Mouse (Mus musculus) midbrain, embryonic 12.5 days (tissue): ENCODE data around the gene Slc16a14. TPM values are rescaled to one million over a fixed set of nuclear protein-coding genes. Genes with fewer than 3 reads are reported as not detected.

Experiments
- ATAC-seq: fragments of 200-750 bp; cut with Nextera tagmentation; 2 replicates; pipeline ENCODE4 v1.8.0; 2017; ENCODE audit warnings: low read depth, moderate TSS enrichment, moderate library complexity; ENCODE audit not compliant: low FRiP score
- H3K27ac ChIP-seq: fragments of 300-500 bp; sonication (generic); replicated peaks from 2 replicates; pipeline ENCODE4 v1.5.1; 2016; ENCODE audit warnings: mild to moderate bottlenecking
- H3K27me3 ChIP-seq: fragments of 300-500 bp; sonication (generic); 2 replicates; pipeline ENCODE4 v1.6.1; 2016; ENCODE audit warnings: mild to moderate bottlenecking
- H3K36me3 ChIP-seq: fragments of 300-500 bp; sonication (generic); 2 replicates; pipeline ENCODE4 v1.6.1; 2016
- H3K4me1 ChIP-seq: fragments of 300-500 bp; sonication (generic); 2 replicates; pipeline ENCODE4 v1.6.1; 2016
- H3K4me2 ChIP-seq: fragments of 300-500 bp; sonication (generic); replicated peaks from 2 replicates; pipeline ENCODE4 v1.6.1; 2016; ENCODE audit warnings: mild to moderate bottlenecking, moderate library complexity
- H3K4me3 ChIP-seq: fragments of 300-500 bp; sonication (generic); 2 replicates; pipeline ENCODE4 v1.5.1; 2016; ENCODE audit warnings: mild to moderate bottlenecking
- H3K9ac ChIP-seq: fragments of 300-500 bp; sonication (generic); replicated peaks from 2 replicates; pipeline ENCODE4 v1.6.1; 2016; ENCODE audit warnings: mild to moderate bottlenecking, moderate library complexity
- H3K9me3 ChIP-seq: fragments of 300-500 bp; sonication (generic); 2 replicates; pipeline ENCODE4 v1.6.1; 2016; ENCODE audit warnings: mild to moderate bottlenecking
- WGBS: fragments of 180-500 bp; shearing (Covaris S2); methylation state at CpG from one replicate; pipeline ENCODE4 v1.1.7; 2016; 5-methylcytosine and 5-hydroxymethylcytosine counted together
- polyA plus RNA-seq: library from polyadenylated mRNA; unstranded; fragments of >200 nt; fragmentation: Nextera tagmentation; extraction: Ambion mirVana; gene quantifications from 2 replicates; pipeline ENCODE4 v1.2.1, GENCODE M21; 2016

Gene Slc16a14
- polyA plus RNA-seq, 1 experiment from 2014 or later: 15.4 TPM

GRCm38 (mm10) chr1:84936716-84937510 is 2.0 kb upstream of the Slc16a14 start:
- no peak overlapping the region for H3K4me2 ChIP-seq
- H3K27ac ChIP-seq: no peak overlapping the region
- peaks cover 6% of the 10 kb centered on the region; the same call in 1 of the 2 replicates for H3K4me1 ChIP-seq
- H3K9ac ChIP-seq: no peak overlapping the region
- no peak for ATAC-seq
- no peaks in the 10 kb centered on the region for H3K27me3 ChIP-seq
- H3K36me3 ChIP-seq: no peaks in the 10 kb centered on the region
- 91% methylated on average over 19 of the region's 19 CpGs for WGBS
- H3K9me3 ChIP-seq: no peaks in the 10 kb centered on the region
- no peak overlapping the region for H3K4me3 ChIP-seq

GRCm38 (mm10) chr1:84935668-84936067 is 734 bp upstream of the Slc16a14 start:
- Histone ChIP-seq H3K4me1 (peaks cover 6% of the 10 kb centered on the region; the same call in 1 of the 2 replicates), H3K27me3 (no peaks in the 10 kb centered on the region), H3K36me3 (no peaks in the 10 kb centered on the region), H3K4me3 (no peak overlapping the region), H3K4me2 (peak overlapping the region; percentile 61), H3K9ac (no peak overlapping the region), H3K27ac (no peak overlapping the region), H3K9me3 (no peaks in the 10 kb centered on the region)
- 80% methylated on average over 9 of the region's 9 CpGs for WGBS
- ATAC-seq: no peak

- H3K27me3 ChIP-seq: no peaks in the 10 kb centered on the region
- H3K27ac ChIP-seq: peak overlapping the region; percentile 91
- H3K4me3 ChIP-seq: peak overlapping the region; percentile 69
- ATAC-seq: peak; percentile 7
- H3K9me3 ChIP-seq: no peaks in the 10 kb centered on the region
- H3K36me3 ChIP-seq: peaks cover 3% of the 10 kb centered on the region; the same call in 1 of the 2 replicates
- 2% methylated on average over 12 of the region's 12 CpGs for WGBS
- peaks cover 6% of the 10 kb centered on the region; the same call in 1 of the 2 replicates for H3K4me1 ChIP-seq
- peak overlapping the region; percentile 61 for H3K4me2 ChIP-seq
- H3K9ac ChIP-seq: peak overlapping the region; percentile 85
Observed at GRCm38 (mm10) chr1:84934151-84934502, 807 bp downstream of the Slc16a14 start.

- Histone ChIP-seq H3K9me3 (no peaks in the 10 kb centered on the region), H3K9ac (peak overlapping the region; percentile 85), H3K27ac (peak overlapping the region; percentile 91), H3K4me3 (peak overlapping the region; percentile 69), H3K36me3 (peaks cover 8% of the 10 kb centered on the region; the same call in 1 of the 2 replicates), H3K4me2 (peak overlapping the region; percentile 61), H3K4me1 (peaks cover 6% of the 10 kb centered on the region; the same call in 1 of the 2 replicates), H3K27me3 (no peaks in the 10 kb centered on the region)
- peak; percentile 32 for ATAC-seq
- 12% methylated on average over 22 of the region's 22 CpGs for WGBS
Observed at GRCm38 (mm10) chr1:84933472-84934150, 1.3 kb downstream of the Slc16a14 start.

GRCm38 (mm10) chr1:84925599-84925998 is 9.3 kb downstream of the Slc16a14 start:
- no peaks in the 10 kb centered on the region for H3K4me1 ChIP-seq
- H3K4me3 ChIP-seq: no peak overlapping the region
- H3K27ac ChIP-seq: no peak overlapping the region
- no peak overlapping the region for H3K9ac ChIP-seq
- H3K36me3 ChIP-seq: peaks cover 20% of the 10 kb centered on the region
- H3K4me2 ChIP-seq: no peak overlapping the region
- 81% methylated on average over 9 of the region's 9 CpGs for WGBS
- H3K27me3 ChIP-seq: no peaks in the 10 kb centered on the region
- no peak for ATAC-seq
- no peaks in the 10 kb centered on the region for H3K9me3 ChIP-seq

- Histone ChIP-seq H3K4me2 (no peak overlapping the region), H3K9ac (no peak overlapping the region), H3K27ac (no peak overlapping the region), H3K4me3 (no peak overlapping the region), H3K4me1 (no peaks in the 10 kb centered on the region), H3K9me3 (no peaks in the 10 kb centered on the region), H3K36me3 (peaks cover 21% of the 10 kb centered on the region), H3K27me3 (no peaks in the 10 kb centered on the region)
- WGBS: 84% methylated on average over 6 of the region's 6 CpGs
- no peak for ATAC-seq
Observed at GRCm38 (mm10) chr1:84924134-84924533, 10.8 kb downstream of the Slc16a14 start.

- no peak for ATAC-seq
- Histone ChIP-seq H3K4me3 (no peak overlapping the region), H3K4me2 (no peak overlapping the region), H3K4me1 (no peaks in the 10 kb centered on the region), H3K9me3 (no peaks in the 10 kb centered on the region), H3K27ac (no peak overlapping the region), H3K9ac (no peak overlapping the region), H3K27me3 (no peaks in the 10 kb centered on the region), H3K36me3 (peaks cover 20% of the 10 kb centered on the region)
- 84% methylated on average over 2 of the region's 2 CpGs for WGBS
Observed at GRCm38 (mm10) chr1:84923432-84923831, 11.5 kb downstream of the Slc16a14 start.

- Histone ChIP-seq H3K4me3 (no peak overlapping the region), H3K27me3 (no peaks in the 10 kb centered on the region), H3K4me1 (no peaks in the 10 kb centered on the region), H3K27ac (no peak overlapping the region), H3K9me3 (no peaks in the 10 kb centered on the region), H3K4me2 (no peak overlapping the region), H3K36me3 (peaks cover 9% of the 10 kb centered on the region; the same call in 1 of the 2 replicates), H3K9ac (no peak overlapping the region)
- ATAC-seq: no peak
- WGBS: 95% methylated on average over 3 of the region's 3 CpGs
Observed at GRCm38 (mm10) chr1:84918865-84919264, 16.1 kb downstream of the Slc16a14 start.

GRCm38 (mm10) chr1:84915010-84915409 is 19.9 kb downstream of the Slc16a14 start:
- 94% methylated on average over 4 of the region's 4 CpGs for WGBS
- H3K27ac ChIP-seq: no peak overlapping the region
- H3K9ac ChIP-seq: no peak overlapping the region
- no peak for ATAC-seq
- no peaks in the 10 kb centered on the region for H3K9me3 ChIP-seq
- no peaks in the 10 kb centered on the region for H3K27me3 ChIP-seq
- H3K36me3 ChIP-seq: peaks cover 28% of the 10 kb centered on the region
- no peak overlapping the region for H3K4me2 ChIP-seq
- no peak overlapping the region for H3K4me3 ChIP-seq
- peaks cover 8% of the 10 kb centered on the region for H3K4me1 ChIP-seq

- Histone ChIP-seq H3K4me2 (no peak overlapping the region), H3K9me3 (no peaks in the 10 kb centered on the region), H3K36me3 (peaks cover 19% of the 10 kb centered on the region), H3K4me3 (no peak overlapping the region), H3K4me1 (peaks cover 8% of the 10 kb centered on the region), H3K9ac (no peak overlapping the region), H3K27ac (no peak overlapping the region), H3K27me3 (no peaks in the 10 kb centered on the region)
- ATAC-seq: no peak
- WGBS: 94% methylated on average over 11 of the region's 11 CpGs
Observed at GRCm38 (mm10) chr1:84912571-84912970, 22.4 kb downstream of the Slc16a14 start.

- H3K4me3 ChIP-seq: no peak overlapping the region
- no peaks in the 10 kb centered on the region for H3K27me3 ChIP-seq
- H3K36me3 ChIP-seq: peaks cover 19% of the 10 kb centered on the region
- peak; percentile 47; the same call in 1 of the 2 replicates for ATAC-seq
- WGBS: 52% methylated on average over 8 of the region's 8 CpGs
- H3K9me3 ChIP-seq: no peaks in the 10 kb centered on the region
- H3K27ac ChIP-seq: no peak overlapping the region
- peaks cover 8% of the 10 kb centered on the region for H3K4me1 ChIP-seq
- H3K9ac ChIP-seq: no peak overlapping the region
- no peak overlapping the region for H3K4me2 ChIP-seq
Observed at GRCm38 (mm10) chr1:84910177-84910804, 24.6 kb downstream of the Slc16a14 start.

- Histone ChIP-seq H3K9me3 (no peaks in the 10 kb centered on the region), H3K27me3 (no peaks in the 10 kb centered on the region), H3K4me1 (no peaks in the 10 kb centered on the region), H3K27ac (no peak overlapping the region), H3K4me2 (no peak overlapping the region), H3K9ac (no peak overlapping the region), H3K36me3 (no peaks in the 10 kb centered on the region), H3K4me3 (no peak overlapping the region)
- ATAC-seq: no peak
- 81% methylated on average over 2 of the region's 2 CpGs for WGBS
Observed at GRCm38 (mm10) chr1:84904467-84904866, 30.5 kb downstream of the Slc16a14 start.
